ENCODE assay signal across 8 mouse cellular contexts in the genomic region with DNA sequence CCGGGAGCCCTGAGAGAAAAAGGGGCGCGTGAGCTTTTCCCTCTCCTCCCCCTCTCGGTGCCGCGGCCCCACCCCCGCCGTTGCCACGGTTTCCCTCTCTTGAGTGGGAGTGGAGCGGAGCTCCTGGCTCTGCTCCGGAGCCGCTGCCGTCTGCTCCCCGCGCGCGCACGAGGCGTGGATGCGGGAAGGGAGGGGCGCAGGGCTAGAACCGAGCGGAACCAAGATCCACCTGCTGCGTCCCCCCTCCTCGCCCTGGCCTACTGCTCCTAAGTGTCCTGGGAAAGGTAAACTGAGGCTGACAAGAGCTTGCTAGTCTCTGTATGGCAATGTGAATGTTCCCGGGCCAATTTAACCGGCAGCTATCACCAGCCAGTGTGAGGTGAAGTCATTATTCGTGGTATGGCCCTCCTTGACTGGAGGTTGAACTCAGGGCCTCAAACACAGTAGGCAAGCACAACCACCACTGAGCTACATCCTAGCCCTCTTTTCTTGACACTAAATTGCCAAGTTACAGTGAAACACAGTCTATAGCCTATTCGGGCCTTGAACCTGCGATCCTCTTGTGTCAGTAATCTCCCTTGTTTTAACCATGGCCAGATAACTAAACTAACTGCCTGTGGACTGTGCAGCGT. TPM values are rescaled to one million over a fixed set of nuclear protein-coding genes. Genes with fewer than 3 reads are reported as not detected.
DNase-seq lines count a peak whose midpoint lies in the region; ATAC-seq lines count a peak whose summit lies in the region.

No protein-coding gene starts in this region.

- no peaks in the 10 kb centered on the region for H3K36me3 ChIP-seq in kidney, embryonic 15.5 days
- H3K36me3 ChIP-seq in embryonic facial prominence, embryonic 11.5 days (replicated peaks; ENCODE audit: control insufficient read depth, insufficient read depth, low read depth, low read length) = no peaks in the 10 kb centered on the region
- no peaks in the 10 kb centered on the region for H3K36me3 ChIP-seq in hindbrain, embryonic 16.5 days (ENCODE audit: control insufficient read depth, insufficient read depth, low read length)
- H3K36me3 ChIP-seq in liver, embryonic 15.5 days (replicated peaks) = no peaks in the 10 kb centered on the region

- WGBS in kidney, embryonic 15.5 days = 9% methylated on average over 31 of the region's 31 CpGs
- 16% methylated on average over 20 of the region's 31 CpGs for WGBS in embryonic facial prominence, embryonic 11.5 days
- 10% methylated on average over 22 of the region's 31 CpGs for WGBS in hindbrain, embryonic 16.5 days
- 10% methylated on average over 31 of the region's 31 CpGs for WGBS in liver, embryonic 15.5 days (ENCODE audit: insufficient replicate concordance)

- H3K9ac ChIP-seq in kidney, embryonic 15.5 days = peak overlapping the region; percentile 65; the same call in 1 of the 2 replicates
- H3K9ac ChIP-seq in embryonic facial prominence, embryonic 11.5 days (replicated peaks; ENCODE audit: low read length) = peak overlapping the region; percentile 62
- 0 out of 2 replicates have a peak overlapping the region, but pooled peaks have one; percentile 65 for H3K9ac ChIP-seq in hindbrain, embryonic 16.5 days (ENCODE audit: low read depth, low read length)
- peak overlapping the region; percentile 62; the same call in 1 of the 2 replicates for H3K9ac ChIP-seq in liver, embryonic 15.5 days

- H3K27me3 ChIP-seq in kidney, embryonic 15.5 days = peaks cover 49% of the 10 kb centered on the region
- H3K27me3 ChIP-seq in embryonic facial prominence, embryonic 11.5 days (ENCODE audit: control insufficient read depth, insufficient read depth, low read length) = peaks cover 35% of the 10 kb centered on the region
- H3K27me3 ChIP-seq in hindbrain, embryonic 16.5 days (replicated peaks; ENCODE audit: control insufficient read depth, insufficient read depth, low read length) = peaks cover 43% of the 10 kb centered on the region
- peaks cover 88% of the 10 kb centered on the region for H3K27me3 ChIP-seq in liver, embryonic 15.5 days

- H3K9me3 ChIP-seq in kidney, embryonic 15.5 days (replicated peaks) = no peaks in the 10 kb centered on the region
- no peaks in the 10 kb centered on the region for H3K9me3 ChIP-seq in embryonic facial prominence, embryonic 11.5 days (replicated peaks; ENCODE audit: control insufficient read depth, low read length)
- H3K9me3 ChIP-seq in hindbrain, embryonic 16.5 days (ENCODE audit: control insufficient read depth, low read length) = no peaks in the 10 kb centered on the region
- H3K9me3 ChIP-seq in liver, embryonic 15.5 days (replicated peaks) = no peaks in the 10 kb centered on the region

- H3K4me1 ChIP-seq in kidney, embryonic 15.5 days = peaks cover 48% of the 10 kb centered on the region
- peaks cover 14% of the 10 kb centered on the region for H3K4me1 ChIP-seq in embryonic facial prominence, embryonic 11.5 days (ENCODE audit: control insufficient read depth, insufficient read depth, low read length)
- peaks cover 25% of the 10 kb centered on the region for H3K4me1 ChIP-seq in hindbrain, embryonic 16.5 days (ENCODE audit: control insufficient read depth, insufficient read depth, low read depth, low read length)
- peaks cover 54% of the 10 kb centered on the region for H3K4me1 ChIP-seq in liver, embryonic 15.5 days (replicated peaks)

- DNase-seq in kidney, adult 9 months = no peak
- DNase-seq in embryonic facial prominence, embryonic 11.5 days (ENCODE audit: low spot score) = no peak
- peak; percentile 85 to 86 for DNase-seq in right cerebral cortex, postnatal 10 days (ENCODE audit: low spot score in 2 of 2)
- DNase-seq in urinary bladder, adult 2 months (ENCODE audit: low spot score) = no peak
- no peak for DNase-seq in urinary bladder, postnatal 10 days (ENCODE audit: low spot score)

- H3K4me2 ChIP-seq in kidney, embryonic 15.5 days = peak overlapping the region; percentile 100
- peak overlapping the region; percentile 100 for H3K4me2 ChIP-seq in embryonic facial prominence, embryonic 11.5 days (ENCODE audit: low read depth, low read length)
- H3K4me2 ChIP-seq in hindbrain, embryonic 16.5 days (ENCODE audit: low read length) = peak overlapping the region; percentile 96
- peak overlapping the region; percentile 100 for H3K4me2 ChIP-seq in liver, embryonic 15.5 days

- ATAC-seq in kidney, embryonic 15.5 days (replicated peaks; ENCODE audit: low FRiP score) = no peak
- no peak for ATAC-seq in embryonic facial prominence, embryonic 11.5 days (replicated peaks; ENCODE audit: insufficient number of reproducible peaks, low FRiP score, low TSS enrichment, low read depth)
- ATAC-seq in hindbrain, embryonic 16.5 days = no peak
- ATAC-seq in liver, embryonic 15.5 days (ENCODE audit: insufficient read depth) = no peak

- H3K4me3 ChIP-seq in kidney, embryonic 15.5 days (replicated peaks) = peak overlapping the region; percentile 71
- peak overlapping the region; percentile 62 for H3K4me3 ChIP-seq in embryonic facial prominence, embryonic 11.5 days (ENCODE audit: low read depth, low read length)
- H3K4me3 ChIP-seq in hindbrain, embryonic 16.5 days (ENCODE audit: low read length) = peak overlapping the region; percentile 63
- H3K4me3 ChIP-seq in liver, embryonic 15.5 days (replicated peaks) = peak overlapping the region; percentile 72

- no peak overlapping the region for H3K27ac ChIP-seq in kidney, embryonic 15.5 days
- H3K27ac ChIP-seq in embryonic facial prominence, embryonic 11.5 days (replicated peaks; ENCODE audit: low read depth, low read length) = no peak overlapping the region
- no peak overlapping the region for H3K27ac ChIP-seq in hindbrain, embryonic 16.5 days (ENCODE audit: low read depth, low read length)
- H3K27ac ChIP-seq in liver, embryonic 15.5 days (replicated peaks) = no peak overlapping the region

RNA-seq across cellular contexts. Expression of a gene that starts 1.2 kb away (rescaled TPM):
- 1.2 and 1.5 TPM in 2 replicates for polyA plus RNA-seq in kidney, embryonic 15.5 days (2015; fragmentation: Nextera tagmentation; extraction: Ambion mirVana)
- polyA plus RNA-seq in embryonic facial prominence, embryonic 11.5 days (2014; fragmentation: Nextera tagmentation; extraction: Ambion mirVana) = 1.2 TPM in 2 replicates
- 0.14 and 0.54 TPM in 2 replicates for polyA plus RNA-seq in hindbrain, embryonic 16.5 days (2015; fragmentation: Nextera tagmentation; extraction: Ambion mirVana)
- polyA plus RNA-seq in liver, embryonic 15.5 days (2015; fragmentation: Nextera tagmentation; extraction: Ambion mirVana) = 2.7 and 4.2 TPM in 2 replicates
- 0.55 and 0.75 TPM in 2 replicates for polyA plus RNA-seq in urinary bladder, adult 2 months (2012; rRNA removed)

RNA-seq across cellular contexts. Expression of a gene that starts 16.9 kb away (rescaled TPM):
- polyA plus RNA-seq in kidney, embryonic 15.5 days (2015; fragmentation: Nextera tagmentation; extraction: Ambion mirVana) = 0.53 and 0.95 TPM in 2 replicates
- not detected in 2 replicates for polyA plus RNA-seq in embryonic facial prominence, embryonic 11.5 days (2014; fragmentation: Nextera tagmentation; extraction: Ambion mirVana)
- polyA plus RNA-seq in hindbrain, embryonic 16.5 days (2015; fragmentation: Nextera tagmentation; extraction: Ambion mirVana) = 1.6 and 1.7 TPM in 2 replicates
- polyA plus RNA-seq in liver, embryonic 15.5 days (2015; fragmentation: Nextera tagmentation; extraction: Ambion mirVana) = 0.07 and 0.13 TPM in 2 replicates
- 0.19 and 0.34 TPM in 2 replicates for polyA plus RNA-seq in urinary bladder, adult 2 months (2012; rRNA removed)

RNA-seq across cellular contexts. Expression of a gene that starts 44.0 kb away (rescaled TPM):
- polyA plus RNA-seq in kidney, embryonic 15.5 days (2015; fragmentation: Nextera tagmentation; extraction: Ambion mirVana) = 29.9 and 34.1 TPM in 2 replicates
- 17.5 and 20.0 TPM in 2 replicates for polyA plus RNA-seq in embryonic facial prominence, embryonic 11.5 days (2014; fragmentation: Nextera tagmentation; extraction: Ambion mirVana)
- 16.5 and 19.4 TPM in 2 replicates for polyA plus RNA-seq in hindbrain, embryonic 16.5 days (2015; fragmentation: Nextera tagmentation; extraction: Ambion mirVana)
- polyA plus RNA-seq in liver, embryonic 15.5 days (2015; fragmentation: Nextera tagmentation; extraction: Ambion mirVana) = 9.1 and 9.9 TPM in 2 replicates
- polyA plus RNA-seq in urinary bladder, adult 2 months (2012; rRNA removed) = 12.0 and 13.7 TPM in 2 replicates

RNA-seq across cellular contexts. Expression of a gene that starts 54.2 kb away (rescaled TPM):
- polyA plus RNA-seq in kidney, embryonic 15.5 days (2015; fragmentation: Nextera tagmentation; extraction: Ambion mirVana) = 12.3 and 13.0 TPM in 2 replicates
- 16.3 and 21.0 TPM in 2 replicates for polyA plus RNA-seq in embryonic facial prominence, embryonic 11.5 days (2014; fragmentation: Nextera tagmentation; extraction: Ambion mirVana)
- 28.5 and 30.0 TPM in 2 replicates for polyA plus RNA-seq in hindbrain, embryonic 16.5 days (2015; fragmentation: Nextera tagmentation; extraction: Ambion mirVana)
- 1.1 TPM in 2 replicates for polyA plus RNA-seq in liver, embryonic 15.5 days (2015; fragmentation: Nextera tagmentation; extraction: Ambion mirVana)
- 30.0 and 38.1 TPM in 2 replicates for polyA plus RNA-seq in urinary bladder, adult 2 months (2012; rRNA removed)

Comparison
In these comparisons a context has a peak if more than half of its experiments do, and no peak if none do; other contexts are left out.
1. DNase-seq: peak in right cerebral cortex, postnatal 10 days (2 of 2); none in kidney, adult 9 months (single experiment), embryonic facial prominence, embryonic 11.5 days (single experiment), urinary bladder, adult 2 months (single experiment) and urinary bladder, postnatal 10 days (single experiment).
2. Peak in every context shown above with its lines, with median percentiles within 50 percentile points of each other: H3K4me2 ChIP-seq, H3K4me3 ChIP-seq and H3K9ac ChIP-seq.